Mouse (Mus musculus) CH12.LX (cell line): ENCODE measurements around the gene Mpzl2. TPM values are rescaled to one million over a fixed set of nuclear protein-coding genes. Genes with fewer than 3 reads are reported as not detected.

ENCODE experiments used
- DNase-seq: peaks from one replicate; pipeline ENCODE4 v3.0.0-alpha.2; 2013; ENCODE audit errors: extremely low read depth
- H3K27ac ChIP-seq: 2 replicates; pipeline ENCODE4 v1.5.1; 2012; ENCODE audit warnings: low read depth, mild to moderate bottlenecking, control low read depth, moderate library complexity; ENCODE audit not compliant: insufficient read depth
- H3K27me3 ChIP-seq: replicated peaks from 2 replicates; pipeline ENCODE3; 2012; ENCODE audit warnings: inconsistent platforms
- H3K36me3 ChIP-seq, 2 experiments: replicated peaks in 1 of 2; 2 replicates each; pipeline versions ENCODE3 to v1.6.1; 2012; ENCODE audit warnings: inconsistent platforms in 1 of 2, low read length in 1 of 2, mild to moderate bottlenecking in 1 of 2, mixed read lengths in 1 of 2, moderate library complexity in 1 of 2; ENCODE audit not compliant: control insufficient read depth in 1 of 2, insufficient read depth in 1 of 2
- H3K4me1 ChIP-seq, 2 experiments: 2 replicates each; pipeline ENCODE4 v1.6.1; 2012; ENCODE audit warnings: inconsistent platforms in 1 of 2, moderate library complexity in 1 of 2; ENCODE audit not compliant: insufficient read depth in 2 of 2, control insufficient read depth in 1 of 2
- H3K4me2 ChIP-seq: 2 replicates; pipeline ENCODE4 v1.6.1; 2012; ENCODE audit warnings: low read depth, mild to moderate bottlenecking, control low read depth; ENCODE audit not compliant: poor library complexity, insufficient read depth, severe bottlenecking
- H3K4me3 ChIP-seq, 3 experiments: fragments of 150-350 bp in 1 of 3; sonication (generic) in 1 of 3; replicated peaks in 1 of 3; 2 replicates each; pipeline versions ENCODE3 to v1.5.1; 2011 to 2012; ENCODE audit warnings: low read depth in 2 of 3, low read length in 2 of 3, mild to moderate bottlenecking in 2 of 3, moderate library complexity in 2 of 3, control low read depth in 1 of 3, improper control_type of control experiment in 1 of 3, inconsistent platforms in 1 of 3, mixed read lengths in 1 of 3; ENCODE audit not compliant: poor library complexity in 1 of 3
- H3K79me2 ChIP-seq: replicated peaks from 2 replicates; pipeline ENCODE4 v1.6.1; 2012; ENCODE audit warnings: mild to moderate bottlenecking, moderate library complexity; ENCODE audit not compliant: control insufficient read depth, poor library complexity, insufficient read depth, severe bottlenecking; ENCODE audit errors: extremely low read depth
- H3K9ac ChIP-seq: 2 replicates; pipeline ENCODE4 v1.6.1; 2012; ENCODE audit warnings: low read depth, mild to moderate bottlenecking, control low read depth, moderate library complexity; ENCODE audit not compliant: insufficient read depth
- H3K9me3 ChIP-seq: replicated peaks from 2 replicates; pipeline ENCODE3; 2012; ENCODE audit warnings: low read length, inconsistent platforms, mixed read lengths
- BHLHE40 ChIP-seq: IDR thresholded peaks from 2 replicates; pipeline ENCODE4 v1.6.1; 2011; ENCODE audit warnings: mild to moderate bottlenecking, low read depth, low read length, improper control_type of control experiment
- CTCF ChIP-seq, 2 experiments: IDR thresholded peaks in 1 of 2; conservative IDR thresholded peaks in 1 of 2; 2 replicates each; pipeline ENCODE4 v1.5.1; 2011 to 2012; ENCODE audit warnings: low read depth in 2 of 2, low read length in 2 of 2, improper control_type of control experiment in 1 of 2, inconsistent platforms in 1 of 2, mild to moderate bottlenecking in 1 of 2, moderate library complexity in 1 of 2
- E2F4 ChIP-seq: IDR thresholded peaks from 2 replicates; pipeline ENCODE4 v1.6.1; 2011; ENCODE audit warnings: low read depth, low read length, improper control_type of control experiment; ENCODE audit not compliant: insufficient replicate concordance
- EP300 ChIP-seq: IDR thresholded peaks from 2 replicates; pipeline ENCODE4 v1.6.1; 2011; ENCODE audit warnings: low read length, improper control_type of control experiment
- JUND ChIP-seq: conservative IDR thresholded peaks from 2 replicates; pipeline ENCODE4 v1.6.1; 2011; ENCODE audit warnings: low read depth, low read length, improper control_type of control experiment
- KAT2A ChIP-seq: IDR thresholded peaks from 2 replicates; pipeline ENCODE4 v1.6.1; 2012; ENCODE audit warnings: low read length, improper control_type of control experiment, inconsistent platforms; ENCODE audit not compliant: insufficient replicate concordance
- MAFK ChIP-seq: IDR thresholded peaks from 2 replicates; pipeline ENCODE4 v1.6.1; 2011; ENCODE audit warnings: low read length, improper control_type of control experiment; ENCODE audit not compliant: insufficient replicate concordance
- MAZ ChIP-seq: IDR thresholded peaks from 2 replicates; pipeline ENCODE4 v1.6.1; 2012; ENCODE audit warnings: low read depth, mild to moderate bottlenecking, inconsistent platforms, low read length, improper control_type of control experiment, moderate library complexity
- NELFE ChIP-seq: IDR thresholded peaks from 2 replicates; pipeline ENCODE4 v1.6.1; 2011; ENCODE audit warnings: low read depth, low read length, improper control_type of control experiment
- PAX5 ChIP-seq: IDR thresholded peaks from 2 replicates; pipeline ENCODE4 v1.6.1; 2012; ENCODE audit warnings: low read length, inconsistent platforms, mixed read lengths
- POLR2AphosphoS2 ChIP-seq: IDR thresholded peaks from 2 replicates; pipeline ENCODE4 v1.6.1; 2011; ENCODE audit warnings: low read depth, low read length, improper control_type of control experiment
- SIN3A ChIP-seq: IDR thresholded peaks from 2 replicates; pipeline ENCODE4 v1.6.1; 2012; ENCODE audit warnings: low read length, improper control_type of control experiment, inconsistent platforms
- TBP ChIP-seq: conservative IDR thresholded peaks from 2 replicates; pipeline ENCODE4 v1.6.1; 2011; ENCODE audit warnings: low read depth, low read length, improper control_type of control experiment
- TCF12 ChIP-seq: IDR thresholded peaks from 2 replicates; pipeline ENCODE4 v1.6.1; 2014; ENCODE audit warnings: low read depth, mild to moderate bottlenecking, inconsistent platforms, low read length, improper control_type of control experiment
- UBTF ChIP-seq: IDR thresholded peaks from 2 replicates; pipeline ENCODE4 v1.6.1; 2012; ENCODE audit warnings: low read depth, mild to moderate bottlenecking, inconsistent platforms, low read length, improper control_type of control experiment, moderate library complexity
- USF1 ChIP-seq: IDR thresholded peaks from 2 replicates; pipeline ENCODE4 v1.6.1; 2014; ENCODE audit warnings: low read depth, mild to moderate bottlenecking, inconsistent platforms, low read length, improper control_type of control experiment
- ZC3H11A ChIP-seq: IDR thresholded peaks from 2 replicates; pipeline ENCODE4 v1.6.1; 2012; ENCODE audit warnings: low read depth, mild to moderate bottlenecking, inconsistent platforms, low read length, improper control_type of control experiment
- ZKSCAN1 ChIP-seq: IDR thresholded peaks from 2 replicates; pipeline ENCODE4 v1.6.1; 2012; ENCODE audit warnings: low read depth, inconsistent platforms, low read length, improper control_type of control experiment, borderline replicate concordance
- ZMIZ1 ChIP-seq: IDR thresholded peaks from 2 replicates; pipeline ENCODE4 v1.6.1; 2012; ENCODE audit warnings: low read depth, mild to moderate bottlenecking, inconsistent platforms, low read length, improper control_type of control experiment
- ZNF384 ChIP-seq: IDR thresholded peaks from 2 replicates; pipeline ENCODE4 v1.6.1; 2012; ENCODE audit warnings: low read depth, low read length, improper control_type of control experiment, inconsistent platforms
- dilution Hi-C: fragments of 300-500 bp; cut with MboI; formaldehyde crosslinking; loops from 2 replicates; pipeline ENCODE4 v1.14.3; 2020; ENCODE audit warnings: low sequenced_read_pairs; ENCODE audit not compliant: extremely low pct_unique_long_range_greater_than_20kb, extremely low pct_ligation_motif_present
- in situ Hi-C: fragments of 300-500 bp; cut with MboI; formaldehyde crosslinking; loops from 3 replicates; pipeline ENCODE4 v1.14.3; 2019; ENCODE audit warnings: low sequenced_read_pairs, low pct_ligation_motif_present, low pct_unique_long_range_greater_than_20kb, mixed read lengths
- polyA plus RNA-seq: library from polyadenylated mRNA; unstranded; fragments of >175 nt; gene quantifications from 2 replicates; pipeline ENCODE4 v1.2.1, GENCODE M21; 2012; ENCODE audit warnings: low read depth; ENCODE audit not compliant: insufficient read length
- total RNA-seq, 2 experiments: library from RNA; depleted of rRNA; stranded (reverse); fragments of 300-350 nt in 1 of 2; fragments of >200 nt in 1 of 2; gene quantifications; 2 replicates each; pipeline ENCODE4 v1.2.3; 2012 to 2014

Gene Mpzl2
- total and polyA plus RNA-seq, 3 experiments = 0.27 to 0.36 (median 0.30) TPM

- H3K36me3 ChIP-seq = no peaks in the 10 kb centered on the region
- TF ChIP-seq MAZ (no peak), E2F4 (no peak), ZC3H11A (no peak), ZNF384 (no peak)
- TF ChIP-seq, all 38 proteins: peak for 0
- Histone ChIP-seq H3K79me2 (no peaks in the 10 kb centered on the region), H3K27ac (no peak overlapping the region), H3K4me3 (no peak overlapping the region), H3K27me3 (no peaks in the 10 kb centered on the region), H3K9ac (no peak overlapping the region), H3K4me1 (peaks cover 6 to 11% of the 10 kb centered on the region in 2 experiments; a peak in 3 of 4 replicates), H3K4me2 (no peak overlapping the region), H3K9me3 (no peaks in the 10 kb centered on the region)
- dilution Hi-C loops (no loop called here), in situ Hi-C loops (no loop called here)
- DNase-seq = no peak
Observed at GRCm38 (mm10) chr9:45095149-45095937, 55.7 kb downstream of the Mpzl2 start.

- dilution Hi-C loops = no loop called here
- H3K9ac ChIP-seq = no peak overlapping the region
- H3K79me2 ChIP-seq = no peaks in the 10 kb centered on the region
- H3K27ac ChIP-seq = no peak overlapping the region
- H3K4me3 ChIP-seq = no peak overlapping the region
- H3K4me2 ChIP-seq = no peak overlapping the region
- in situ Hi-C loops = no loop called here
- H3K36me3 ChIP-seq = no peaks in the 10 kb centered on the region
- no peak for DNase-seq
- no peaks in the 10 kb centered on the region for H3K9me3 ChIP-seq
- H3K4me1 ChIP-seq = peaks cover 4 to 16% of the 10 kb centered on the region in 2 experiments; a peak in 3 of 4 replicates
- no peak for TF ChIP-seq CTCF (conservative IDR thresholded peaks at IDR 0.05 in 1 of 2, IDR thresholded peaks at IDR 0.05 in 1 of 2; ENCODE audit: low read depth in 2 of 2, low read length in 2 of 2)
- no peak for TF ChIP-seq JUND
- no peak for TF ChIP-seq USF1
- TF ChIP-seq BHLHE40 = no peak
- TF ChIP-seq ZMIZ1 = no peak
- TF ChIP-seq PAX5 = no peak
- no peak for TF ChIP-seq KAT2A
- TF ChIP-seq ZKSCAN1 = no peak
- TF ChIP-seq NELFE = no peak
- TF ChIP-seq UBTF = no peak
- no peak for TF ChIP-seq POLR2AphosphoS2
- TF ChIP-seq EP300 = no peak
- TF ChIP-seq SIN3A = no peak
- no peak for TF ChIP-seq E2F4
- TF ChIP-seq TBP = no peak
- no peak for TF ChIP-seq MAFK
- no peak for TF ChIP-seq TCF12
- H3K27me3 ChIP-seq = no peaks in the 10 kb centered on the region
Observed at GRCm38 (mm10) chr9:45097877-45098276, 58.3 kb downstream of the Mpzl2 start.
